Mouse (Mus musculus) c-Kit-positive CD71-positive TER-119-positive erythroid progenitor cells, embryonic 14.5 days (primary cell): ENCODE data around the gene Olfml3.

ENCODE experiments used
- DNase-seq: peaks from one replicate; pipeline ENCODE4 v3.0.0-alpha.2; 2013; ENCODE audit warnings: low spot score

Olfml3 gene

DNA sequence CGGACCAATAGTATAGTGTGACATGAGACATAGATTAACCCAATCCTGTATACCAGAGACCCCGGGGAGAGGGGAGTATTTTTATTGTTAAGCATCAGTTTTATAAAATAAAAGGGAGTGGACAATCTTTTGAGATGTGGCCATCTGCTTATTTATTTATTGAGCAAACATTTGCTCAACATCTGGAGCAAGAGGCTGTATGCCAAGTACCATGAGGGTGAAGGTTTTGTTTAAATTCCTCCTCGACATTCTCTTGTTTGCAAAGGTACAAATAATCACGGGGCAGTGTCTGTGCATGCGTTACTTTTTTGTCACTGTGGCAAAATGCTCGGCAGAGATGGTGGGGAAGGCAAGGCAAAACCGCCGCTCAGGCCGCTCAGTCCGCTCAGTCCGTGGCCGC is 32.4 kb downstream of the Olfml3 start:
- no peak for DNase-seq

DNA sequence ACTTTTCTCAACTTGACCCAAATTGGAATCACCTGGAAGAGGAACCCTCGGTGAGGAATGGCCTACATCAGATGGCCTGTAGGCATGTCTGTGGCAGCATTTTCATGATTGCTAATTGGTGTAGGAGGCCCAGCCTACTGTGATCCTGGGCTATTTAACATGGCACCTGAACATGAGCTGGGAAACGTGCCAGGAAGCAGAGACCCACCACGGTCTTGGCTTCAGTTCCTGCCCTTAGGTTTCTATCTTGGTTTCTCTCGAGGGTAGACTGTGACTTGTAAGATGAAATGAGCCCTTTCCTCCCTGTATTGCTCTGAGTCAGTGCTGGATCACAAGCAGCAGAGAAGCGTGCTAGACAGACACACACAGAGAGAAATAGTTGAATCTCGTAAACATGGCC is 33.1 kb downstream of the Olfml3 start:
- no peak for DNase-seq

DNA sequence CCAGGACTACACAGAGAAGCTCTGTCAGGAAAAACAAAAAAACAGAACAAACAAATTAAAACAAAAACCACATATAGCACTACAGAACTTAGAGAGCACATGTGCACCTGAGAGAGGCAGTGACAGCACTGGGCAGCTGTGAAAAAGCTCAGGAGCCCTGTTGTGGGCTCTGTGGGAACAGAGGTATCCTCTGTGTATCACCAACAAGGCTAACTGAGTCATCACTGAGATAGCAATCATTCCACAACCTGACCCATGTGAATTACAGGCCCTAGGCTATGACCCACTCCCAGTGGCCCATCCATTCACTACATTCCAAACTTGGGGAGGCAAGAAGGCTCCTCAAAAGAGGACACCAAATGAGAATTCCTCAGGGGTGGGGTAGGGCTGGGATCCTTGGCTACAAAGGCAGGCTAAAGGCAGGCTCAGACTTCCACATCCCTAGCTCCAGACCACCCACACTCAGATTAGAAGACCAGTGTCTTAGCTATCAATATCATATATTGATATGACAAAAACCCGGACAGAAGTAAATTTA is 41.3 kb downstream of the Olfml3 start:
- no peak for DNase-seq

DNA sequence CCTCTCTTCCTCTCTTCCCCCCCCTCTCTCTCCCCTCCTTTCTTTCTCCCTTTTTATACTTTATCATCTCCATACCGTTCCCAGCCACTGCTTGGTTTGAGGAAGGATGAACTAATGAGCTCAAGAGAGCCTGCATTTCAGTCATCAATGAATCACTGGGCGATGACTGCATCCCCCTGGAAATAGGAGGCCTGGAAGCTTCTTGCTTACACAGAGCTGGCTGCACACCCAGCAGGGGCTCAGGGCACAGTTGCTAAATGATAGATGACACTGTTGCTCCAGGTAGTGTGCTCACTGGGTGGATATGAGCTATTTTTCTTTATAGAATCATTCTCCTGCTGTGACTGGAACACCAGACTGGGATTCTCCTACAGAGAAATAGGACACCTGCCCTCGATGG is 42.2 kb downstream of the Olfml3 start:
- no peak for DNase-seq

DNA sequence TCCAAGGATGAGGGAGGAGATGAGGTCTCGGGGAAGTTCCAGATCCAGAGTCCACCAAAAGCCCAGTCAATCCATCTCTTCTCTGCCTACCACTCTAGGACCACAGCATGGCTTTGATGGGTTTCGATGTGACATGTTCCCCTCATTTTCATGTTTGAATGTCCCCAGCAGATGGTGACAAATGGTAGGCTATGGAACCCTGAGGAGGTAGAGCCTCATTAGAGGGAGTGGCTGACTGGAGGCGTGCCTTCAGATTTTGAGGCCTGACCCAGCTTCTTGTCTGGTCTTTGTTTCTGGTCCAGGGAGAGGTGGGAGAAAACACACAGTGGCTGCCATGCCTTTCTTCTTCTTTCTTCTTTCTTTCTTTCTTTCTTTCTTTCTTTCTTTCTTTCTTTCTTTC is 47.3 kb downstream of the Olfml3 start:
- DNase-seq = no peak

DNA sequence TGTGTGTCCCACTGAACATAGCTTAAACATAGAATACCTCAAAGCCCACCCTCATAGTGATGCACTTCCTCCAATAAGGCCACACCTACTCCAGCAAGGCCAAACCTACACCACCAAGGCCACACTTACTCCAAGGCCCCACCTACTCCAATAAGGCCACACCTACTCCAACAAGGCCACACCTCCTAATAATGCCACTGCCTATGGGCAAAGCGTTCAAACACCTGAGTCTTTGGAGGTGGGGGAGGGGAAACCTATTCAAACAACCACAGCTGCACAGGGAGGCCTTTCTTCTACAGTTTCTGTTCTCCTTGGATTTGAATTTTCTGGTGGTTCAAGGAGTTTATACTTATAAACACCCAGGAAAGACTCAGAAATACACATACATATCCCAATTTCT is 48.8 kb downstream of the Olfml3 start:
- no peak for DNase-seq

DNA sequence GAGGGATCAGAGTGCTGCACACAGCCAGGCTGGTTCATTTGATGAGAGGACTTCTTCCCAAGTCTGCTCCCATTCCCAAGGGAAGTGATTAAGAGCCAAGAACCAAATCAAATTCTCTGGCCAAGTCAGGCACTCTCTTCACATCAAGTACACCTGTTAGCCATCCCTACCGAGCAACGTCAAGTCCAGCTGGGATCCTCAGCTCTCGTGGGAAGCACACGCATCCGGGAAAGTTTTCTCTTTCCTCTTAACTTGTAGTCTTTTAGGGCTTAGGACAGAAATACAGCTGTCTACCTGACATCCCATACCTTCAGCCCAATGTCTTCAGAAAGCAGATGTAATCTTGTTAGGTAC is 53.9 kb downstream of the Olfml3 start:
- no peak for DNase-seq

DNA sequence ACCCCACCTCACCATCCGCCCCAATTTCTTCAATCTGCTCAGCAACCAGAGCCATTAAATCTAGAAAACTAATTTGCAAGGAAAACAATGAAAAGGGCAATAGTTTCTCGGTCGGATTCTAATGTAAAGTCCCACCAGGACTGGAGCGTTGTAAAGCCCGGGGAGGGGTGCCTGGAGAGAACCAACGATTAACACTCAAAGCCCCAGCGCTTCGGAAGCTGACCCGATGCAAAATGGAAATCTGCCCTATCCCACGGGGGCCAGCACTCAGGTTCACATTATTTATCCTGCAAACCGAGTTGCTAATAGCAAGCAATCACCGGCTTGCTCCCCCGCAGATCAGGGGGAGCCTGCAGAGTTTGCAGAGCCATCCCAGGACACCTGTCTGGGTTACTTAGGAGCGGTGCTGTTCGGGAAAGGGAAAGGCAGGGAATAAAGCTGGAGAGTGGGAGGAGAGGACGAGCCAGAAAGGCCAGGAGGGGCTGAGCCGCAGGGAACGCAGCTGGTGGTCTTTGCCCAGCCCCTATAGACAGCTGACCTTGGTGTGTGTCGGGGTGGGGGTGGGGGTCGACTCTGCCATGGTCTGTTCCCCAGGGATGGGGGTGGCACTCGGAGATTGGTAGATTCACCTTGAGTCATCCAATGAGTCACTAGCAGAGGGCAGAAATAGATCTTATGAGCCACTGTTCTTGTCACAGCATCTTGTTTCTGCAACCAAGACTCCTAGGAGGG is 54.4 kb downstream of the Olfml3 start:
- no peak for DNase-seq

DNA sequence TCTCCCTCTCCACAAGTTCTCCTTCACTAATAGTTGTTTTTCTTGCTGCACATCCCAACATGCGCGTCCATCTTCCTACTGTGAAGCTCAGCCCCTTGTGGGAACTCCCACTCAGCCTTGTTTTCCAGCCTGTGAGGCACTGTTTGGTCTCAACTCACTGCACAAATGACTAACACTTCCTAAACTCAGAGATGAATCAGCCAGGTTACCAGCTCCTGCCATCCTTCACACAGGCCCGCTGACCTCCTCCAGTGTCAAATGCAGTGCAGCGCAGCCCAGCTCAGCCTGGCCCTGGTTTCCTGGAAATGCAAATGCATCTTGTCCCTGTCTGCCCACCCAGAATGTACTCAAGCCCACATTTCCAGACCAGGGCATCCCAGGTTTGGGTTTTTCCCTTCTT is 55.3 kb downstream of the Olfml3 start:
- no peak for DNase-seq

DNA sequence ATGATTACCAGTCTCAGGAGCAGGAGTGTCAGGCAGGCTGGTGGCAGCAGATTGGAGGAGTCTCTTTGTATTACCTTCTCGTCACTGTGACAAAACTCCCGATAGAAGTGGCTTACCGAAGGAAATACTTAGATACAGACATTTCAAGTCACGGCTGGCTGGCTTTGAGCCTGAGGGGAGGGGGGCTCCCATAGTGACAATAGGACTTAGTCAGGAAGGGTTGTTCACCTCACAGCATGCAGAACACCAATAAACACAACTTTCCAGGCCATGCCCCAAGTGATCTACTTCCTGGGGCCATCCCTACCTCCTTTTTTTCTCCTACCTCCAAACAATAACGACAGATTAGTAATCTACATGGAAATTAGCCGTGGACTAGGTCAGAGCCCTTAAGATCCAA is 59.0 kb downstream of the Olfml3 start:
- DNase-seq = no peak

DNA sequence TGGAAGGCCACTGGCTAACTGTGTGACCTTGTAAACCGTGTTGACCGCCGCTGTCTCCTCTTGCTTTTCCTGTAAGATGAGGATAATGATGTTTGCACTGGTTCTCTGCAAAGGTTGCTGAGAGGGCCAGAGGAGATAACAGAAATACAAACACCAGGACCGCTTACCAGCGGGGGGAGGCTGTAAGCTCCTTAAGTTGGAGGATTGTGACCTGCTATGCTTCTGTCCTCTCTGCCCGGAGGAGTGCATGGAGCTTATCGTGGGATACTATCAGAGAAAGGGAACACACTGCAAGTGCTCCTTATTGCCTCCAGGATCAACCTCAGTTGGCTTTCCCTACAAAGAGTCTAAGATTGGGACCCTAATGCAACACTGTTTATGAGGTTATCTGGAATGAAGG is 65.1 kb downstream of the Olfml3 start:
- DNase-seq = no peak
